9 mouse cellular contexts compared by ENCODE assay signal in the genomic region with DNA sequence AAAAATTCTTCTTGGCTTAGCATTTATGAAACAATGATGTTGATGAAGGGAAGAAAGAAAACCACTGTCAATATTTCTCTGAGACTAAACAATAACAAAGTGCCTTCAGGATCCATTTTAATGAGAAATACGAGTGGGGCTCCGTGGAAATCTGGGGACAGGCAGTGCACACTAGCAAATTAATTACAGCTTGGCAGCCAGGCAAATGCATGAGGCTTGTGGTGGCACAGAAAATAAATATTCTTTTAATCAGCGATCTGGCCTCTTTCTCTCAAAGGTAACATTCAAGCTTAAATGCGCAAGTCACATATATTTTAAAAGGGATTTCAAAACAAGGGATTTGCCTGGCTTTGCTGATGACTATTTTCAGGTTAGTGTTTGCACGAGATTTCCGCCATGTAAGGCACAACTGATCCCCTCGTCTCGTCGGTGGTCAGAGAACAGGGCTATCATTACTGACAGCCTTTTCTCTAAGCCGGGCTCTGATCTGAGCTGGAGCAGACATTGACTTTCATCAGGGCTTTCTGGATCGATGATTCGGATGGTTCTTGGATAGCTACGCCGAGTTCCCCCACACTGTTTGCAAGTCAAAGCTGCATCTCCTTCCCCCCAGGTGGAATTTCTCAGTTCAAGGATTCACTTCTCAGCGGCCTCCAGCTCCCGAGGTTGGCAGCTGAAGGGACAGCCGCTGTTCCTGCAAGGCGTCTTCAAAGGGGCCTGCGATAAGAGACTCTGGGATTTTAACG.
DNase-seq lines count a peak whose midpoint lies in the region; ATAC-seq and TF ChIP-seq lines count a peak whose summit lies in the region.
"Had no signal": no experiment of that assay in that cellular context is flagged by ENCODE, and none has a peak within 500 bp of the region (broad histone marks: within the 10 kb centered on the region; RNA-seq: fewer than 3 reads in every experiment).

No protein-coding gene starts in this region.

- no peak overlapping the region for H3K27ac ChIP-seq in intestine, embryonic 15.5 days
- peak overlapping the region; percentile 55; the same call in 1 of the 2 replicates for H3K27ac ChIP-seq in midbrain, postnatal 0 days (ENCODE audit: low read depth, low read length)
- H3K27ac ChIP-seq: liver, embryonic 14.5 days had no signal

- DNase-seq in adrenal gland, adult (ENCODE audit: inconsistent age in 2 of 2, low spot score in 1 of 2) = peak; percentile 13 to 65
- no peak for DNase-seq in adrenal gland, adult 18-20 months (ENCODE audit: low spot score in 2 of 2)
- peak; percentile 17 for DNase-seq in left cerebral cortex, postnatal 4 days
- no peak for DNase-seq in left cerebral cortex, postnatal 10 days (ENCODE audit: extremely low spot score in 1 of 2, low spot score in 2 of 2)
- DNase-seq in midbrain, postnatal 0 days (ENCODE audit: low spot score) = peak; percentile 33
- no peak for DNase-seq in ovary, postnatal 14 days (ENCODE audit: low spot score)
- no peak for DNase-seq in urinary bladder, postnatal 10 days (ENCODE audit: low spot score)

- intact Hi-C loops in left cerebral cortex, postnatal 4 days (cut with DNase I) = no loop called here
- intact Hi-C loops in left cerebral cortex, postnatal 10 days (cut with DNase I) = no loop called here

- H3K27me3 ChIP-seq in intestine, embryonic 15.5 days (replicated peaks) = no peaks in the 10 kb centered on the region
- H3K27me3 ChIP-seq in midbrain, postnatal 0 days (ENCODE audit: insufficient read depth, low read length) = no peaks in the 10 kb centered on the region

- no peaks in the 10 kb centered on the region for H3K36me3 ChIP-seq in intestine, embryonic 15.5 days
- H3K36me3 ChIP-seq in midbrain, postnatal 0 days (ENCODE audit: insufficient read depth, low read length) = no peaks in the 10 kb centered on the region

- H3K4me2 ChIP-seq in intestine, embryonic 15.5 days (replicated peaks) = peak overlapping the region; percentile 49
- peak overlapping the region; percentile 54 for H3K4me2 ChIP-seq in midbrain, postnatal 0 days (ENCODE audit: low read depth, low read length, poor library complexity, severe bottlenecking)

- H3K4me1 ChIP-seq in intestine, embryonic 15.5 days (replicated peaks) = no peaks in the 10 kb centered on the region
- peaks cover 7% of the 10 kb centered on the region for H3K4me1 ChIP-seq in midbrain, postnatal 0 days (ENCODE audit: insufficient read depth, low read length)

- no peak overlapping the region for H3K4me3 ChIP-seq in intestine, embryonic 15.5 days (replicated peaks)
- peak overlapping the region; percentile 17 for H3K4me3 ChIP-seq in midbrain, postnatal 0 days (ENCODE audit: low read depth, low read length)

- ATAC-seq in intestine, embryonic 15.5 days = no peak
- 0 out of 2 replicates have a peak, but pooled peaks have one; percentile 34 for ATAC-seq in midbrain, postnatal 0 days (ENCODE audit: low FRiP score)

- TF ChIP-seq CTCF in midbrain, postnatal 0 days (IDR thresholded peaks at IDR 0.05) = no peak

- 15% methylated on average over 20 of the region's 20 CpGs for WGBS in intestine, embryonic 15.5 days
- 7% methylated on average over 20 of the region's 20 CpGs for WGBS in midbrain, postnatal 0 days

- H3K9ac ChIP-seq in intestine, embryonic 15.5 days = no peak overlapping the region
- H3K9ac ChIP-seq in midbrain, postnatal 0 days (replicated peaks; ENCODE audit: low read length, poor library complexity, severe bottlenecking) = peak overlapping the region; percentile 46; the same call in 1 of the 2 replicates
- H3K9ac ChIP-seq: liver, embryonic 14.5 days had no signal

- no peaks in the 10 kb centered on the region for H3K9me3 ChIP-seq in intestine, embryonic 15.5 days
- no peaks in the 10 kb centered on the region for H3K9me3 ChIP-seq in midbrain, postnatal 0 days (ENCODE audit: low read length)

Comparison
In these comparisons a context has a peak if more than half of its experiments do, and no peak if none do; other contexts are left out.
1. DNase-seq: peak in adrenal gland, adult (2 of 2), left cerebral cortex, postnatal 4 days (single experiment) and midbrain, postnatal 0 days (single experiment); none in adrenal gland, adult 18-20 months (0 of 2), left cerebral cortex, postnatal 10 days (0 of 2), ovary, postnatal 14 days (single experiment) and urinary bladder, postnatal 10 days (single experiment).